Mouse (Mus musculus): Measurements from ENCODE around the gene Ankle1. TPM values are rescaled to one million over a fixed set of nuclear protein-coding genes. Genes with fewer than 3 reads are reported as not detected.
"Not testable (repeated sequence)": the region's sequence is repeated elsewhere in the genome, so short reads cannot be mapped to it uniquely, and the experiment has no call there.

The Ankle1 gene
- polyA plus RNA-seq, 1 experiment from 2014 or later = 47.4 TPM

DNA sequence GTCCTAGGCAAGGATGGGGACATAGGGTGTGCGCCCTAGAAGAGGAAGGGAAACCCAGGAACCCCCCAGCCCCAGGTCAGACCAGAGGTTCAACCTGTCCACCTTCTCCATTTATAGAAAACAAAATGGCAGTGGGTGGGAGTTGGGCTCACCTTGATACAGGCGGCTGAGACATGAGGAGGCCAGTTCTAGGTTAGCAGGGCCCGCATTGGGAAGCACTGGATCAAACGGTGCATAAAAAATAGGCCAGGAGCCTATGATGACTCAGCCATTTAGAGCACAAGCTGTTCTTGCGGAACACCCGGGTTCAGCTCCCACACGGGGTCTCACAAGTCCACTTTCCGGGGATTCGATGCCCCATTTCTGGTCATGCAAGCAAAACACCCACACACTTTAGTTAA, 859 bp upstream of the Ankle1 start:
- Histone ChIP-seq H3K4me2 (replicated peaks; ENCODE audit: low read depth, low read length) (peak overlapping the region; percentile 94; the same call in 1 of the 2 replicates), H3K27me3 (ENCODE audit: insufficient read depth, low read length) (no peaks in the 10 kb centered on the region), H3K4me3 (ENCODE audit: low read length) (peak overlapping the region; percentile 80; the same call in 1 of the 2 replicates), H3K27ac (ENCODE audit: low read length) (no peak overlapping the region), H3K36me3 (ENCODE audit: insufficient read depth, low read length) (peaks cover 39% of the 10 kb centered on the region), H3K9me3 (ENCODE audit: low read length) (no peaks in the 10 kb centered on the region), H3K9ac (replicated peaks; ENCODE audit: low read length) (no peak overlapping the region), H3K4me1 (ENCODE audit: insufficient read depth, low read length) (peaks cover 19% of the 10 kb centered on the region)
- no peak for ATAC-seq (ENCODE audit: low FRiP score, low TSS enrichment)
- 62% methylated on average over 9 of the region's 9 CpGs for WGBS

DNA sequence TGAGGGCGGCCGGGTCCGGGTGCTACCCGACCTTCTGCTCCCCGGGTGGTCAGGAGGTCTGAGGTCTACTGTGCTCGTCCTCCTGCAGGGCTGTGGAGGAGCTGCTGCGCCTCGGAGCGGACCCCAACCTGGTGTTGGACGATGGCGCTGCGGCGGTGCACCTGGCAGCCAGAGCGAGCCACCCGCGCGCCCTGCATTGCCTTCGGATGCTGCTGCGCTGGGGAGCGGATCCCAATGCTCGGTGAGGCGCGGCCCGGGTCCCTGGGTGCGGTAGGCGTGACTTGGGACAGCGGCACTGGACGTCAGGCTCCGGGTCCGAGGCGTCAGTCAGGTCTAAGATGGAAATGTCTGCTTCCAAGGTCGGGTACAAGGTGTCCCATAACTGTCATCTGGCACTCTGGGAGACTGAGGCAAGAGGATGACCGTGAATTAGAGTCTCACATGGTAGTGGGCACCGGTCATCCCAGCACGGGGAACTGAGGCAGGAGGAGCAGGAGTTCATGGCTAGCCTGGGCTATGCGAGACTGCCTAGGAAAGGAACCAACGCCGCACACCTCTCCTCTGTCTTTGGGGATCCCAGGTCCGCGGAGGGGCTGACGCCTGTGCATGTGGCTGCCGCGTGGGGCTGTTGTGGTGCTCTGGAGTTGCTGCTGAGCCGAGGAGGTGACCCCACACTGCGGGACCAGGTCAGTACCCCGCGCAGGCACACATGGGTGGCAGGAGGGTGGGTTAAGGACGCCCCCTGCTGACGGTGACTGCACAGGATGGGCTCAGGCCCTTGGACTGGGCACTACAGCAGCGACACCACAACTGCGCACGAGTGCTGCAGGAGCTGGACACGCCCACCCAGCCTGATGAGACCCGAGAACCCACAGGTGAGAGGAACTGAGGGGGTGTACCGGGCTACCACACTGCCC, 547 bp downstream of the Ankle1 start:
- peaks cover 20% of the 10 kb centered on the region for H3K4me1 ChIP-seq (ENCODE audit: insufficient read depth, low read length)
- H3K4me2 ChIP-seq (replicated peaks; ENCODE audit: low read depth, low read length) = peak overlapping the region; percentile 94
- peak overlapping the region; percentile 80 for H3K4me3 ChIP-seq (ENCODE audit: low read length)
- H3K27ac ChIP-seq (ENCODE audit: low read length) = peak overlapping the region; percentile 61; the same call in 1 of the 2 replicates
- H3K36me3 ChIP-seq (ENCODE audit: insufficient read depth, low read length) = peaks cover 30% of the 10 kb centered on the region
- H3K9me3 ChIP-seq (ENCODE audit: low read length) = no peaks in the 10 kb centered on the region
- peak; percentile 89 for ATAC-seq (ENCODE audit: low FRiP score, low TSS enrichment)
- H3K9ac ChIP-seq (replicated peaks; ENCODE audit: low read length) = peak overlapping the region; percentile 84
- under 1% methylated on average over 55 of the region's 55 CpGs for WGBS
- no peaks in the 10 kb centered on the region for H3K27me3 ChIP-seq (ENCODE audit: insufficient read depth, low read length)

DNA sequence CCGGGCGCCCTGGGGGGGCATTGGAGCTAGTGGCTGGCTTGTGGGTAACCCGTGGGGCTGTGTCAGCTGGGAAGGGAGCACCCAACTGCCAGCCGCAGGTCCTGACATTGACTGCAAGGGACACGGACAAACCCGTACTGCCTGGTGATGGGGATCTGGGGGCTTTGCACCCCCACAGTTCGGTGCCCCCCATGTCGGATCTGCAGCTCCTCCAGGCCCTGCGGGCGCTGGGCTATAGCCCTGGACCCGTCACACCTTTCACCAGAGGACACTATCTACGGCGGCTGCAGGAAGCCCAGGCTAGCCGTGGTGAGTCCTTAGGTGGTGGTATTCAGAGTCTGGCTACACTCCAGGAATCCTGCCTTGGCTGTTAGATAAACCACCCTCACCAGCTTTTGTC, 1.6 kb downstream of the Ankle1 start:
- Histone ChIP-seq H3K9ac (replicated peaks; ENCODE audit: low read length) (no peak overlapping the region), H3K4me3 (ENCODE audit: low read length) (no peak overlapping the region), H3K4me1 (ENCODE audit: insufficient read depth, low read length) (peaks cover 27% of the 10 kb centered on the region), H3K27ac (ENCODE audit: low read length) (no peak overlapping the region), H3K36me3 (ENCODE audit: insufficient read depth, low read length) (peaks cover 30% of the 10 kb centered on the region), H3K4me2 (replicated peaks; ENCODE audit: low read depth, low read length) (peak overlapping the region; percentile 94), H3K27me3 (ENCODE audit: insufficient read depth, low read length) (no peaks in the 10 kb centered on the region), H3K9me3 (ENCODE audit: low read length) (no peaks in the 10 kb centered on the region)
- no peak for ATAC-seq (ENCODE audit: low FRiP score, low TSS enrichment)
- 90% methylated on average over 14 of the region's 14 CpGs for WGBS

DNA sequence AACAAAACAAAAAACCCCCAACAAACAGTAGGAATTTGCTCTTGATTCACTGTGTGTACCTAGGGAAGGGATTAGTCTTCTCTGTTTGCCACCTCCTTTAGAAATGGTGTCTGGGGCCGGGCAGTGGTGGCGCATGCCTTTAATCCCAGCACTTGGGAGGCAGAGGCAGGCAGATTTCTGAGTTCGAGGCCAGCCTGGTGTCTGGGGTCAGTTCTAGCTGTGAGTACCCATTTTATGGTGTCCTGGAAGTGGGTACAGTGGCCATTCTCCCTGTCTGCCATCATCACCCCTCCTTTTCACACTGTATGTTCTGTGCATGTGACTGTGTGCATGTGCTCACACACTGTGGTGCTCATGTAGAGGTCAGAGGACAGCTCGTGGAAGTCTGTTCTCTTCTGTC, 2.4 kb downstream of the Ankle1 start:
- no peak overlapping the region for H3K27ac ChIP-seq (ENCODE audit: low read length)
- H3K4me2 ChIP-seq (replicated peaks; ENCODE audit: low read depth, low read length) = no peak overlapping the region
- WGBS = 89% methylated on average over 4 of the region's 4 CpGs
- H3K36me3 ChIP-seq (ENCODE audit: insufficient read depth, low read length) = peaks cover 30% of the 10 kb centered on the region
- no peaks in the 10 kb centered on the region for H3K9me3 ChIP-seq (ENCODE audit: low read length)
- no peak overlapping the region for H3K4me3 ChIP-seq (ENCODE audit: low read length)
- ATAC-seq (ENCODE audit: low FRiP score, low TSS enrichment) = no peak
- peaks cover 27% of the 10 kb centered on the region for H3K4me1 ChIP-seq (ENCODE audit: insufficient read depth, low read length)
- no peak overlapping the region for H3K9ac ChIP-seq (replicated peaks; ENCODE audit: low read length)
- no peaks in the 10 kb centered on the region for H3K27me3 ChIP-seq (ENCODE audit: insufficient read depth, low read length)

DNA sequence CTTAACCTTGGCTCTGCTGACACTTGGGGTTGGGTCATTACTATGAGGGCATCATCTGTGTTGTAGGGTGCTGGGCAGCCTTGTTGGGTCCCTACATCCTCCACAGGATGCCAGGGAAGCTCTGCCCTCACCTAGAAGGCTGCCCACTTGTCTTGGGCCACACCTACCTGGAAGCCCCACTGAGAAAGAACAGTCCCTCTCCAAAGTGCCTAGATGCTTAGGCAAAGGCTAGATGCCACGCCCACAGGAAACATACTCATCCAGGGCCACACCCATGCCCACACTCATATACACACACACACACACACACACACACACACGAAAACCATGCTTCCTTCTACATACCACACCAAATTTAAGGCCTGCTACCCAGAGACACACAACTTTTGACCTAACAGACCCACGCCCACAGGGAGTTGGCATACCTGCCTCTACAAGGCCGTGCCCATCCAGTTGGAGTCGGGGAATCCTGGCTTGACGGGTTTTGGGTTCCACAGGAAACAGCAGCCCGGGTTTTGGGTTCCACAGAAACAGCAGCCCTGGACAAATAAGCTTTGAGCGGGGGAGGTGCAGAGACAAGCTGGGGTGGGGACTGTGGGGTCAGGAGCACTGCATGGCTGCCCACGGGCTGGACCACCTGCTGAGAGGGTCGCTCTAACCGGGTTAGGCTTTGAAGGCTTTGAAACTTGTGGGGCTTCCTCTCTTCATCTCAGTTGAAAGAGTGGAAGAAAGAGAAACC, 5.9 kb downstream of the Ankle1 start:
- ATAC-seq (ENCODE audit: low FRiP score, low TSS enrichment) = peak; percentile 64; the same call in 1 of the 2 replicates
- Histone ChIP-seq H3K9me3 (ENCODE audit: low read length) (no peaks in the 10 kb centered on the region), H3K27ac (ENCODE audit: low read length) (no peak overlapping the region), H3K4me1 (ENCODE audit: insufficient read depth, low read length) (peaks cover 18% of the 10 kb centered on the region), H3K27me3 (ENCODE audit: insufficient read depth, low read length) (peaks cover 3% of the 10 kb centered on the region; the same call in 1 of the 2 replicates), H3K4me2 (replicated peaks; ENCODE audit: low read depth, low read length) (no peak overlapping the region), H3K36me3 (ENCODE audit: insufficient read depth, low read length) (peaks cover 30% of the 10 kb centered on the region), H3K9ac (replicated peaks; ENCODE audit: low read length) (no peak overlapping the region), H3K4me3 (ENCODE audit: low read length) (no peak overlapping the region)
- 29% methylated on average over 11 of the region's 11 CpGs for WGBS

DNA sequence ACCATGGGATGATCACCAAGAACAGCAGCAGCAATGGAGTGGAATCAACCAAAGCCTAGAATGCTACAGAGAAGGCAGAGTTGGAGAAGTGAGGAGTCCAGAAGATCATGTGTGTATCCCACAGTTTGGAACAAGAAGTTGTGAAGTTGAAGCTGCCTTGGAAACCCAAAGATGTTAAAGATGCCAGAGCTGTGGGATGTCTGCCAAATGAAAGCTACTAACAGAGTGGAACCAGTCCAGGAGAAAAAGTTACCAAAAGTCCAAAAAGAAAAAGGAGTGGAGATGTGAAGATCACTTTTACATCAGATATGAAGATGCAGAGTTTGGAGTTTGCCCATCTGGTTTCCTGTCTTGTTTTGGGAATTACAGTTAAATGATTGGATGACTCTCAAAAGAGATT, 16.3 kb downstream of the Ankle1 start:
- Histone ChIP-seq H3K36me3 (ENCODE audit: insufficient read depth, low read length) (no peaks in the 10 kb centered on the region), H3K9ac (replicated peaks; ENCODE audit: low read length) (no peak overlapping the region), H3K27ac (ENCODE audit: low read length) (no peak overlapping the region), H3K4me3 (ENCODE audit: low read length) (no peak overlapping the region), H3K4me1 (ENCODE audit: insufficient read depth, low read length) (no peaks in the 10 kb centered on the region), H3K9me3 (ENCODE audit: low read length) (no peaks in the 10 kb centered on the region; the same call in 1 of the 2 replicates), H3K27me3 (ENCODE audit: insufficient read depth, low read length) (no peaks in the 10 kb centered on the region), H3K4me2 (replicated peaks; ENCODE audit: low read depth, low read length) (no peak overlapping the region)
- no peak for ATAC-seq (ENCODE audit: low FRiP score, low TSS enrichment)

DNA sequence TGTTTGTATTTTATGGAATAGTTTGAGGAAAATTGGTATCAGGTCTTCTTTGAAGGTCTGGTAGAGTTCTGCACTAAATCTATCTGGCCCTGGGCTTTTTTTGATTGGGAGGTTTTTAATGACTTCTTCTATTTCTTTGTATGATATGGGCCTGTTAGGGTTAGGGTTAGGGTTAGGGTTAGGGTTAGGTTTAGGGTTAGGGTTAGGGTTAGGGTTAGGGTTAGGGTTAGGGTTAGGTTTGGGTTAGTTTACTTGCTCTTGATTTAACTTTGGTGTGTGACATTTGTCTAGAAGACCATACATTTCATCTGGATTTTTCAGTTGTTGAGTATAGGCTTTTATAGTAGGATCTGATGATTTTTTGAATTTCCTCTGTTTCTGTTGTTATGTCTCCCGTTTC, 27.1 kb downstream of the Ankle1 start:
- not testable (repeated sequence) for H3K4me3 ChIP-seq (ENCODE audit: low read length); H3K4me2 ChIP-seq (replicated peaks; ENCODE audit: low read depth, low read length); H3K4me1 ChIP-seq (ENCODE audit: insufficient read depth, low read length); H3K9ac ChIP-seq (replicated peaks; ENCODE audit: low read length); H3K27ac ChIP-seq (ENCODE audit: low read length); ATAC-seq (ENCODE audit: low FRiP score, low TSS enrichment); H3K36me3 ChIP-seq (ENCODE audit: insufficient read depth, low read length); H3K9me3 ChIP-seq (ENCODE audit: low read length); H3K27me3 ChIP-seq (ENCODE audit: insufficient read depth, low read length)
- 80% methylated on average over 1 of the region's 1 CpGs for WGBS

DNA sequence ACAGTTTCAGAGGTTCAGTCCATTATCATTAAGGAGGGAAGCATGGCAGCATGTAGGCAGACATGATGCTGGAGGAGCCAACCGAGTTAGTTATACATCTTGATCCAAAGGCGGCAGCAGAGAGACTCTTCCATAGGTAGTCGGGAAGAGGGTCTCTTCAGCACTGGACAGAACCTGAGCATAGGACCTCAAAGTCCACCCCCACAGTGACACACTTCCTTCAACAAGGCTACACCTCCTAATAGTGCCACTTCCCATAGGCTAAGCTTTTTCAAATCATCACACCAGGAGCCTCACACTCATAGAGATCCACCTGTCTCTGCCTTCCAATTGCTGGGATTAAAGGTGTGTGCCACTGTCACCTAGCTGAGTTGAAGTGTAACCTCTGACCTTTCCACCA, 31.2 kb downstream of the Ankle1 start:
- WGBS = 54% methylated on average over 3 of the region's 3 CpGs
- H3K9ac ChIP-seq (replicated peaks; ENCODE audit: low read length) = no peak overlapping the region
- peaks cover 2% of the 10 kb centered on the region for H3K27me3 ChIP-seq (ENCODE audit: insufficient read depth, low read length)
- H3K4me1 ChIP-seq (ENCODE audit: insufficient read depth, low read length) = no peaks in the 10 kb centered on the region
- H3K36me3 ChIP-seq (ENCODE audit: insufficient read depth, low read length) = no peaks in the 10 kb centered on the region
- H3K9me3 ChIP-seq (ENCODE audit: low read length) = no peaks in the 10 kb centered on the region
- H3K4me2 ChIP-seq (replicated peaks; ENCODE audit: low read depth, low read length) = no peak overlapping the region
- H3K4me3 ChIP-seq (ENCODE audit: low read length) = no peak overlapping the region
- ATAC-seq (ENCODE audit: low FRiP score, low TSS enrichment) = no peak
- no peak overlapping the region for H3K27ac ChIP-seq (ENCODE audit: low read length)

DNA sequence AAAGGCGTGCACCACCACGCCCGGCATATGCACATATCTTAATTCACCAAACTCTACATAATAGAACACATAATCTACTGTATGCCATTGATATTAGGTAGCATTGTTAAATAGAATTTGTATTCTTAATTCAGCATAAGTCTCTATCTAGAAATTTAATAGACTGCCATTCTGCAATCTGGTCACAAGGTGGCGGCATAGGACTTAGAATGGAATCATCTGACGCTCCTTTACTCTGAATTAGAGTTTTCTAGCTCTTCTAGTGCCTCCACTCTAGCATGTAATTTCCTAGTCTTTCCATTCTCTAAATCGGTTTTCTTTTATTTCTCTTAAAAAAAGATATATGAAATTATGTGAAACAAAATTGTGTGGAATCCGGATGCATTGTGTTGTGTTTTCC, 35.6 kb downstream of the Ankle1 start:
- Histone ChIP-seq H3K27ac (ENCODE audit: low read length) (no peak overlapping the region), H3K9ac (replicated peaks; ENCODE audit: low read length) (no peak overlapping the region), H3K9me3 (ENCODE audit: low read length) (no peaks in the 10 kb centered on the region), H3K4me2 (replicated peaks; ENCODE audit: low read depth, low read length) (no peak overlapping the region), H3K4me1 (ENCODE audit: insufficient read depth, low read length) (no peaks in the 10 kb centered on the region), H3K36me3 (ENCODE audit: insufficient read depth, low read length) (no peaks in the 10 kb centered on the region), H3K27me3 (ENCODE audit: insufficient read depth, low read length) (peaks cover 9% of the 10 kb centered on the region), H3K4me3 (ENCODE audit: low read length) (no peak overlapping the region)
- under 1% methylated on average over 7 of the region's 7 CpGs for whole genome bisulfite sequencing
- ATAC-seq (ENCODE audit: low FRiP score, low TSS enrichment) = no peak

DNA sequence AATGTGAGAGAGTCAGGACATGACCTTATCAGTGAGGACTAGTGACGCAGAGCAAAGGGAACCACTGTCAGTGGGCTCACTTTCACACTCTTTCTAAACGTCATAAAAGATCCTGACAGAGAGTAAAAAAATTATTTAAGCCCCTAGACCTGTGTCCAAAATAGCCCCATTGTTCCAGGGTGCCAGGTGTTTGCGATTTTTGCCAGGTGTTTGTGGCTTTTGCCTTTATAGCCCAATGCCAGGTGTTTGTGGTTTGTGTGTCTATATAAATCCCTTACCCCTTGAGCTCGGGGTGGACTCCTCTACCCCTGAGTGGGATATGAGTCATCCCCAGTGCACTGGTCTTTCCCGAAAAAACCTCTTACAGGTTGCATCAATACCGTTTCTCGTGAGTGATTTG, 39.3 kb downstream of the Ankle1 start:
- WGBS = 76% methylated on average over 7 of the region's 7 CpGs
- Histone ChIP-seq H3K4me1 (ENCODE audit: insufficient read depth, low read length) (no peaks in the 10 kb centered on the region), H3K9ac (replicated peaks; ENCODE audit: low read length) (no peak overlapping the region), H3K27ac (ENCODE audit: low read length) (no peak overlapping the region), H3K4me3 (ENCODE audit: low read length) (no peak overlapping the region), H3K9me3 (ENCODE audit: low read length) (no peaks in the 10 kb centered on the region), H3K27me3 (ENCODE audit: insufficient read depth, low read length) (peaks cover 9% of the 10 kb centered on the region), H3K4me2 (replicated peaks; ENCODE audit: low read depth, low read length) (no peak overlapping the region), H3K36me3 (ENCODE audit: insufficient read depth, low read length) (no peaks in the 10 kb centered on the region)
- ATAC-seq (ENCODE audit: low FRiP score, low TSS enrichment) = no peak

All from kidney, embryonic 16.5 days (tissue).